Mouse (Mus musculus) spleen, adult 2 months (tissue): ENCODE results near the gene Ambra1.

Experiments
- CTCF ChIP-seq: fragments of 200-500 bp; IDR thresholded peaks from 2 replicates; pipeline ENCODE4 v1.5.1; 2011; ENCODE audit warnings: mild to moderate bottlenecking, inconsistent platforms; ENCODE audit not compliant: insufficient read depth, insufficient read length, insufficient replicate concordance; ENCODE audit errors: extremely low read depth
- POLR2A ChIP-seq: fragments of 200-500 bp; IDR thresholded peaks from 2 replicates; pipeline ENCODE4 v1.6.1; 2011; ENCODE audit warnings: low read depth, low read length, inconsistent platforms

DNA sequence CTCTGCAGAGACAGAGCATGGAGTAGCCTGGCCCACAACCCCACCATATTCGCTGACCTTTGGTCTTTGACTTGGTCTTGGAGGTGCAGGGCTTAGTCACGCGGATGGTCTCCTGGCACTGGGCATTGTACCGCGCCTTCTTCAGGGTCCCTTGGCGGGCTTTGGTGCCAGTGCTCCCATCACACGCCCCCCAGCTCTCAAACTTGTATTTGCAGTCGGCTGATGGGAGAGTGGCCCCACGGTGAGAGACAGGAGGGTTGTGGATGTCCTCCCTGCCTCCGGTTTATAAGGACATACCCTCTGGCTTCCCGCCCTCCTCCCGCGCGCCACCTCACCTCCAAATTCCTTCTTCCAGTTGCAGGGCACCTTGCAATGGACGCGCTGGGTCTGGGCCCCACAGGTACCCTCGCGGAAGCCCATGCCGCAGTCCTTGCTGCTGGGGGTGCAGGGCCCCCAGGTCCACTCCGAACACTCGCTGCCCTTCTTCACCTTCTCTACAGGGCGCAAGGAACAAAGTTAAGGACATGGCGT lies 200.9 kb downstream of the Ambra1 start:
- no peak for TF ChIP-seq POLR2A
- no peak for TF ChIP-seq CTCF
